Mouse (Mus musculus): ENCODE results near the gene Pcid2.

- TF ChIP-seq CTCF (IDR thresholded peaks at IDR 0.05; ENCODE audit: low read depth): no peak
- TF ChIP-seq EP300 (optimal IDR thresholded peaks at IDR 0.05): no peak
Observed at GRCm38 (mm10) chr8:13104691-13105086, 570 bp downstream of the Pcid2 start.

Measured in stomach, postnatal 0 days (tissue).